Mouse (Mus musculus) activated CD4-positive, CD25-positive, alpha-beta regulatory T cell, adult 9 weeks (primary cell): ENCODE results near the gene Anapc7. TPM values are rescaled to one million over a fixed set of nuclear protein-coding genes. Genes with fewer than 3 reads are reported as not detected.

ENCODE experiments used
- polyA plus RNA-seq: library from polyadenylated mRNA; unstranded; fragments of 100-300 nt; shearing (Covaris generic); gene quantifications from one replicate; pipeline ENCODE4 v1.2.1, GENCODE M21; 2017

The Anapc7 gene
- 37.4 TPM for polyA plus RNA-seq

GRCm38 (mm10) chr5:122421271-122422068 lies at the start of gene Anapc7:
TSS of gene Anapc7 (plus strand) at chr5:122421693.

GRCm38 (mm10) chr5:122372192-122372769 lies 49.2 kb upstream of the Anapc7 start, which contains the start of gene Fam216a:
TSS of gene Fam216a (minus strand) at chr5:122372364.

GRCm38 (mm10) chr5:122391786-122392180 lies 29.7 kb upstream of the Anapc7 start, which contains the start of gene Arpc3:
TSS of gene Arpc3 (plus strand) at chr5:122391878.

Other genes with a start within 250 kb of the Anapc7 start
- gene Hvcn1, start 214.9 kb upstream of the Anapc7 start, polyA plus RNA-seq = 104 TPM
- gene Tctn1, start 157.2 kb upstream of the Anapc7 start, polyA plus RNA-seq = 1.5 TPM
- gene Pptc7, start 137.3 kb upstream of the Anapc7 start, polyA plus RNA-seq = 11.1 TPM
- 5.3 TPM for gene Rad9b, start 67.5 kb upstream of the Anapc7 start, polyA plus RNA-seq
- 171 TPM for gene Vps29, start 67.3 kb upstream of the Anapc7 start, polyA plus RNA-seq
- gene Gpn3, start 49.8 kb upstream of the Anapc7 start, polyA plus RNA-seq = 74.4 TPM
- 21.4 TPM for gene Fam216a, start 49.3 kb upstream of the Anapc7 start, polyA plus RNA-seq
- gene Arpc3, start 29.8 kb upstream of the Anapc7 start, polyA plus RNA-seq = 598 TPM
- gene Atp2a2, start 80.5 kb downstream of the Anapc7 start, polyA plus RNA-seq = 7.1 TPM
- gene Ift81, start 192.8 kb downstream of the Anapc7 start, polyA plus RNA-seq = 4.9 TPM
- gene P2rx7, start 222.2 kb downstream of the Anapc7 start, polyA plus RNA-seq = 195 TPM